Comparison of ENCODE assay signal across 15 mouse cellular contexts in genomic region chr5:52975557-52976088, GRCm38 (mm10).
A peak's percentile ranks its signal among the peaks of the same experiment; 100 is the strongest.
DNase-seq lines count a peak whose midpoint lies in the region; ATAC-seq and TF ChIP-seq lines count a peak whose summit lies in the region.
"Had no signal": no experiment of that assay in that cellular context is flagged by ENCODE, and none has a peak within 500 bp of the region (broad histone marks: within the 10 kb centered on the region; RNA-seq: fewer than 3 reads in every experiment).

No protein-coding gene starts in this region.

- H3K36me3 ChIP-seq in liver, adult 2 months (ENCODE audit: control insufficient read depth, insufficient read depth, low read length), result peaks cover 10% of the 10 kb centered on the region; the same call in 1 of the 2 replicates
- H3K36me3 ChIP-seq in liver, embryonic 11.5 days (ENCODE audit: control insufficient read depth, insufficient read depth, low read length), result no peaks in the 10 kb centered on the region
- H3K36me3 ChIP-seq in kidney, embryonic 16.5 days (ENCODE audit: insufficient read depth, low read length), result no peaks in the 10 kb centered on the region
- H3K36me3 ChIP-seq: forebrain, embryonic 12.5 days; hindbrain, embryonic 13.5 days had no signal

- no peaks in the 10 kb centered on the region; the same call in 1 of the 2 replicates for H3K4me1 ChIP-seq in liver, adult 2 months (ENCODE audit: control insufficient read depth, insufficient read depth, low read length)
- H3K4me1 ChIP-seq in liver, embryonic 11.5 days (replicated peaks; ENCODE audit: control insufficient read depth, insufficient read depth, low read length), result no peaks in the 10 kb centered on the region
- H3K4me1 ChIP-seq in kidney, embryonic 16.5 days (ENCODE audit: insufficient read depth, low read length), result 0 out of 2 replicates have a peak, but pooled peaks cover 5% of the 10 kb centered on the region
- H3K4me1 ChIP-seq: hindbrain, embryonic 13.5 days; liver, embryonic 15.5 days had no signal

- 63% methylated on average over 8 of the region's 8 CpGs for WGBS in liver, adult 2 months
- 68% methylated on average over 8 of the region's 8 CpGs for whole genome bisulfite sequencing in liver, embryonic 11.5 days
- 56% methylated on average over 8 of the region's 8 CpGs for WGBS in kidney, embryonic 16.5 days

- no peak overlapping the region for H3K4me2 ChIP-seq in liver, embryonic 11.5 days
- H3K4me2 ChIP-seq in kidney, embryonic 16.5 days (replicated peaks; ENCODE audit: low read depth, low read length), result no peak overlapping the region; the same call in 1 of the 2 replicates
- H3K4me2 ChIP-seq: forebrain, embryonic 12.5 days; hindbrain, embryonic 13.5 days; liver, embryonic 15.5 days had no signal

- H3K27me3 ChIP-seq in liver, adult 2 months (ENCODE audit: control insufficient read depth, insufficient read depth, low read length), result no peaks in the 10 kb centered on the region
- no peaks in the 10 kb centered on the region for H3K27me3 ChIP-seq in liver, embryonic 11.5 days (replicated peaks; ENCODE audit: control insufficient read depth, insufficient read depth, low read length)
- no peaks in the 10 kb centered on the region for H3K27me3 ChIP-seq in kidney, embryonic 16.5 days (ENCODE audit: insufficient read depth, low read length)
- H3K27me3 ChIP-seq: forebrain, embryonic 12.5 days; hindbrain, embryonic 13.5 days; liver, embryonic 15.5 days had no signal

- TF ChIP-seq CTCF in liver, adult 2 months (IDR thresholded peaks at IDR 0.05; ENCODE audit: low read depth, low read length), result no peak
- TF ChIP-seq CTCF in brain, embryonic 14.5 days (IDR thresholded peaks at IDR 0.05; ENCODE audit: borderline replicate concordance, extremely low read depth, insufficient read depth, insufficient read length), result no peak

- no peak for TF ChIP-seq POLR2A in liver, adult 2 months (IDR thresholded peaks at IDR 0.05; ENCODE audit: extremely low read depth, insufficient read depth, low read length)
- no peak for TF ChIP-seq POLR2A in brain, embryonic 14.5 days (IDR thresholded peaks at IDR 0.05; ENCODE audit: borderline replicate concordance, extremely low read depth, insufficient read depth, insufficient read length, poor library complexity, severe bottlenecking)

- no peaks in the 10 kb centered on the region for H3K9me3 ChIP-seq in liver, embryonic 11.5 days (ENCODE audit: control insufficient read depth, low read length)
- peaks cover 6% of the 10 kb centered on the region for H3K9me3 ChIP-seq in kidney, embryonic 16.5 days (ENCODE audit: low read length)
- H3K9me3 ChIP-seq: forebrain, embryonic 12.5 days; hindbrain, embryonic 13.5 days had no signal

- no peak for ATAC-seq in liver, embryonic 11.5 days (replicated peaks; ENCODE audit: low FRiP score)
- peak; percentile 82 for ATAC-seq in kidney, embryonic 16.5 days (ENCODE audit: low FRiP score, low TSS enrichment)
- ATAC-seq in erythroid progenitor cell, adult 5-6 weeks (replicated peaks; ENCODE audit: low FRiP score, poor library complexity, severe bottlenecking), result no peak
- ATAC-seq in megakaryocyte, adult 5-6 weeks (ENCODE audit: poor library complexity, severe bottlenecking), result no peak

- H3K4me3 ChIP-seq in liver, adult 2 months (ENCODE audit: insufficient read depth, low read depth, low read length), result no peak overlapping the region
- no peak overlapping the region for H3K4me3 ChIP-seq in liver, embryonic 11.5 days (ENCODE audit: low read depth, low read length)
- H3K4me3 ChIP-seq in kidney, embryonic 16.5 days (ENCODE audit: low read length), result no peak overlapping the region
- H3K4me3 ChIP-seq: forebrain, embryonic 12.5 days; hindbrain, embryonic 13.5 days; liver, embryonic 15.5 days had no signal

- no peak overlapping the region for H3K9ac ChIP-seq in liver, adult 2 months (ENCODE audit: low read depth, low read length)
- H3K9ac ChIP-seq in liver, embryonic 11.5 days (ENCODE audit: low read depth, low read length), result no peak overlapping the region
- no peak overlapping the region for H3K9ac ChIP-seq in kidney, embryonic 16.5 days (replicated peaks; ENCODE audit: low read length)
- H3K9ac ChIP-seq: forebrain, embryonic 12.5 days; hindbrain, embryonic 13.5 days; liver, embryonic 15.5 days had no signal

- no peaks in the 10 kb centered on the region for H3K79me2 ChIP-seq in liver, adult 2 months (ENCODE audit: control insufficient read depth, insufficient read depth, low read length)

- no peak overlapping the region for H3K27ac ChIP-seq in liver, adult 2 months (replicated peaks; ENCODE audit: insufficient read depth, low read depth, low read length)
- H3K27ac ChIP-seq in liver, embryonic 11.5 days (ENCODE audit: low read depth, low read length), result no peak overlapping the region
- H3K27ac ChIP-seq in kidney, embryonic 16.5 days (ENCODE audit: low read length), result 0 out of 2 replicates have a peak overlapping the region, but pooled peaks have one; percentile 13
- H3K27ac ChIP-seq: forebrain, embryonic 12.5 days; hindbrain, embryonic 13.5 days; liver, embryonic 15.5 days had no signal

- peak; percentile 11 for DNase-seq in liver, adult 2 months (ENCODE audit: extremely low read depth, low read depth, low spot score)
- DNase-seq in liver, embryonic 11.5 days (ENCODE audit: low spot score), result no peak
- peak; percentile 13 for DNase-seq in brain, embryonic 14.5 days (ENCODE audit: low read depth)
- peak; percentile 29 for DNase-seq in lung, postnatal 10 days
- no peak for DNase-seq in thymus, postnatal 25 days
- DNase-seq: adrenal gland, postnatal 14 days; cerebellum, adult 8-10 months; layer of hippocampus, postnatal 36 days; thymus, postnatal 14 days had no signal

Comparison
In these comparisons a context has a peak if more than half of its experiments do, and no peak if none do; other contexts are left out.
1. DNase-seq: peak in liver, adult 2 months (single experiment), brain, embryonic 14.5 days (single experiment) and lung, postnatal 10 days (single experiment); none in liver, embryonic 11.5 days (single experiment) and thymus, postnatal 25 days (single experiment).